Mouse (Mus musculus): ENCODE measurements around the gene Kcnc1.

GRCm38 (mm10) chr7:46479793-46480192 lies 83.5 kb downstream of the Kcnc1 start:
- TF ChIP-seq MAX (IDR thresholded peaks at IDR 0.05; ENCODE audit: low read length) (no peak), ZC3H11A (IDR thresholded peaks at IDR 0.05; ENCODE audit: low read depth, low read length) (no peak), RAD21 (IDR thresholded peaks at IDR 0.05; ENCODE audit: low read depth, low read length) (no peak), CTCF (conservative IDR thresholded peaks at IDR 0.05 in 1 of 2, IDR thresholded peaks at IDR 0.05 in 1 of 2; ENCODE audit: low read depth in 2 of 2, low read length in 2 of 2) (no peak), POLR2A (IDR thresholded peaks at IDR 0.05; ENCODE audit: low read depth, low read length) (no peak), MEF2A (IDR thresholded peaks at IDR 0.05; ENCODE audit: borderline replicate concordance, low read depth, low read length) (no peak), NRF1 (IDR thresholded peaks at IDR 0.05; ENCODE audit: low read depth, low read length) (no peak), TCF12 (IDR thresholded peaks at IDR 0.05; ENCODE audit: low read depth, low read length) (no peak), CHD2 (IDR thresholded peaks at IDR 0.05; ENCODE audit: low read length) (no peak), ZKSCAN1 (IDR thresholded peaks at IDR 0.05; ENCODE audit: borderline replicate concordance, low read depth, low read length) (no peak), POLR2AphosphoS2 (IDR thresholded peaks at IDR 0.05; ENCODE audit: low read depth, low read length) (no peak), EP300 (IDR thresholded peaks at IDR 0.05; ENCODE audit: low read length) (no peak), ZMIZ1 (IDR thresholded peaks at IDR 0.05; ENCODE audit: low read depth, low read length) (no peak), KAT2A (IDR thresholded peaks at IDR 0.05; ENCODE audit: insufficient replicate concordance, low read length) (no peak)

Measured in CH12.LX (cell line).